ENCODE assay signal across 9 mouse cellular contexts in genomic region chr6:38160102-38160501, GRCm38 (mm10). TPM values are rescaled to one million over a fixed set of nuclear protein-coding genes. Genes with fewer than 3 reads are reported as not detected.
DNase-seq lines count a peak whose midpoint lies in the region; ATAC-seq and TF ChIP-seq lines count a peak whose summit lies in the region.
"Had no signal": no experiment of that assay in that cellular context is flagged by ENCODE, and none has a peak within 500 bp of the region (broad histone marks: within the 10 kb centered on the region; RNA-seq: fewer than 3 reads in every experiment).

No protein-coding gene starts in this region.

- in situ Hi-C loops in ES-E14 (cut with MboI; ENCODE audit: low sequenced_read_pairs in 2 of 2, unreplicated experiment in 2 of 2), result no loop called here

- no peaks in the 10 kb centered on the region for H3K36me3 ChIP-seq in ES-E14 (ENCODE audit: control insufficient read depth, insufficient read depth, low read length, poor library complexity, severe bottlenecking)
- H3K36me3 ChIP-seq in forebrain, embryonic 13.5 days (ENCODE audit: poor library complexity, severe bottlenecking), result peaks cover 43% of the 10 kb centered on the region
- H3K36me3 ChIP-seq in hindbrain, embryonic 10.5 days, result peaks cover 45% of the 10 kb centered on the region
- 0 out of 2 replicates have a peak, but pooled peaks cover 3% of the 10 kb centered on the region for H3K36me3 ChIP-seq in lung, embryonic 15.5 days

- peak; percentile 97 for TF ChIP-seq CTCF in layer of hippocampus, adult 2 months (conservative IDR thresholded peaks at IDR 0.05)

- H3K9ac ChIP-seq in ES-E14 (ENCODE audit: insufficient read depth, low read depth, low read length, poor library complexity, severe bottlenecking), result no peak overlapping the region
- H3K9ac ChIP-seq in forebrain, embryonic 13.5 days, result no peak overlapping the region
- H3K9ac ChIP-seq in lung, embryonic 15.5 days, result no peak overlapping the region

- WGBS in forebrain, embryonic 13.5 days, result 18% methylated on average over 3 of the region's 3 CpGs
- WGBS in hindbrain, embryonic 10.5 days, result 30% methylated on average over 3 of the region's 3 CpGs
- WGBS in lung, embryonic 15.5 days, result 11% methylated on average over 3 of the region's 3 CpGs

- DNase-seq in ES-E14 (ENCODE audit: low read depth, low spot score), result peak; percentile 70
- DNase-seq in c-Kit-positive CD71-negative TER-119-negative erythroid progenitor cells, embryonic 14.5 days (ENCODE audit: low read depth), result peak; percentile 76
- peak; percentile 81 for DNase-seq in hindbrain, embryonic 10.5 days (ENCODE audit: low spot score)
- DNase-seq in layer of hippocampus, adult 2 months (ENCODE audit: low spot score in 2 of 2), result peak; percentile 86 to 93
- DNase-seq in ovary, postnatal 36 days (ENCODE audit: low spot score), result peak; percentile 60
- peak; percentile 44 to 72 for DNase-seq in thymus, postnatal 10 days (ENCODE audit: low spot score in 2 of 2)

- H3K4me1 ChIP-seq in ES-E14 (ENCODE audit: control insufficient read depth in 2 of 2, insufficient read depth in 2 of 2, low read length in 2 of 2, poor library complexity in 1 of 2), result peaks cover 0 to 14% of the 10 kb centered on the region in 2 experiments; a peak in 1 of 4 replicates
- H3K4me1 ChIP-seq in forebrain, embryonic 13.5 days, result peaks cover 20% of the 10 kb centered on the region
- H3K4me1 ChIP-seq in hindbrain, embryonic 10.5 days (replicated peaks), result peaks cover 61% of the 10 kb centered on the region
- 0 out of 2 replicates have a peak, but pooled peaks cover 4% of the 10 kb centered on the region for H3K4me1 ChIP-seq in lung, embryonic 15.5 days

- H3K27ac ChIP-seq in ES-E14 (ENCODE audit: insufficient read depth, low read depth, low read length, poor library complexity, severe bottlenecking), result no peak overlapping the region
- peak overlapping the region; percentile 75 for H3K27ac ChIP-seq in forebrain, embryonic 13.5 days
- H3K27ac ChIP-seq in hindbrain, embryonic 10.5 days, result peak overlapping the region; percentile 76; the same call in 1 of the 2 replicates
- H3K27ac ChIP-seq in layer of hippocampus, adult 2 months, result peak overlapping the region; percentile 46; the same call in 1 of the 2 replicates
- no peak overlapping the region for H3K27ac ChIP-seq in lung, embryonic 15.5 days
- H3K27ac ChIP-seq: macrophage had no signal

- ATAC-seq in forebrain, embryonic 13.5 days, result peak; percentile 76
- peak; percentile 56; the same call in 1 of the 2 replicates for ATAC-seq in lung, embryonic 15.5 days (ENCODE audit: borderline replicate concordance, extremely low read depth, low FRiP score, low TSS enrichment)

- no peaks in the 10 kb centered on the region for H3K9me3 ChIP-seq in ES-E14 (ENCODE audit: control insufficient read depth, insufficient read depth, low read depth, low read length)
- H3K9me3 ChIP-seq in forebrain, embryonic 13.5 days (replicated peaks), result no peaks in the 10 kb centered on the region
- no peaks in the 10 kb centered on the region for H3K9me3 ChIP-seq in hindbrain, embryonic 10.5 days
- no peaks in the 10 kb centered on the region for H3K9me3 ChIP-seq in lung, embryonic 15.5 days

- no peak overlapping the region for H3K4me3 ChIP-seq in ES-E14 (ENCODE audit: insufficient read depth in 1 of 2, low read depth in 1 of 2, low read length in 2 of 2, poor library complexity in 1 of 2, severe bottlenecking in 1 of 2)
- H3K4me3 ChIP-seq in forebrain, embryonic 13.5 days, result no peak overlapping the region
- H3K4me3 ChIP-seq in hindbrain, embryonic 10.5 days, result no peak overlapping the region
- no peak overlapping the region for H3K4me3 ChIP-seq in layer of hippocampus, adult 2 months
- H3K4me3 ChIP-seq in lung, embryonic 15.5 days, result no peak overlapping the region

- no peak overlapping the region for H3K4me2 ChIP-seq in forebrain, embryonic 13.5 days
- H3K4me2 ChIP-seq in lung, embryonic 15.5 days, result no peak overlapping the region

- H3K27me3 ChIP-seq in forebrain, embryonic 13.5 days, result no peaks in the 10 kb centered on the region
- no peaks in the 10 kb centered on the region for H3K27me3 ChIP-seq in hindbrain, embryonic 10.5 days (ENCODE audit: insufficient read depth, poor library complexity, severe bottlenecking)
- no peaks in the 10 kb centered on the region for H3K27me3 ChIP-seq in lung, embryonic 15.5 days

TF ChIP-seq in ES-E14, 5 proteins besides CTCF, POLR2A, EP300 and RAD21:
- TF ChIP-seq ZC3H11A (IDR thresholded peaks at IDR 0.05; ENCODE audit: borderline replicate concordance, low read depth, low read length) (peak; percentile 71; the same call in 1 of the 2 replicates), HCFC1 (IDR thresholded peaks at IDR 0.05; ENCODE audit: borderline replicate concordance, insufficient read depth, low read length) (no peak), MAFK (IDR thresholded peaks at IDR 0.05; ENCODE audit: insufficient read depth, low read depth, low read length) (no peak)
TF ChIP-seq in ES-E14: peak in this region for 1.

RNA-seq across cellular contexts. Expression of gene Atp6v0a4, which starts 35.7 kb away (rescaled TPM):
- total RNA-seq in ES-E14 (2012; rRNA removed), result 2.7 and 6.3 TPM in 2 replicates
- 0.15 TPM in 1 of 2 replicates, not detected in the other for polyA plus RNA-seq in forebrain, embryonic 13.5 days (2015; fragmentation: Nextera tagmentation; extraction: Ambion mirVana)
- polyA plus RNA-seq in hindbrain, embryonic 10.5 days (2016; fragmentation: Nextera tagmentation; extraction: Ambion mirVana), result not detected in 2 replicates
- 1 to 10 TPM; 1.1 to 1.3 TPM for total RNA-seq in layer of hippocampus, adult 2 months (2021)
- polyA plus RNA-seq in lung, embryonic 15.5 days (2015; fragmentation: Nextera tagmentation; extraction: Ambion mirVana), result 3.2 and 5.9 TPM in 2 replicates
- polyA plus RNA-seq: macrophage had no signal

RNA-seq across cellular contexts. Expression of gene Tmem213, which starts 51.0 kb away (rescaled TPM):
- total RNA-seq in ES-E14 (2012; rRNA removed), result 1.0 TPM in 1 of 2 replicates, not detected in the other
- not detected in 2 replicates for polyA plus RNA-seq in forebrain, embryonic 13.5 days (2015; fragmentation: Nextera tagmentation; extraction: Ambion mirVana)
- not detected in 2 replicates for polyA plus RNA-seq in hindbrain, embryonic 10.5 days (2016; fragmentation: Nextera tagmentation; extraction: Ambion mirVana)
- not detected for total RNA-seq in layer of hippocampus, adult 2 months (2021)
- 49.7 and 58.9 TPM in 2 replicates for polyA plus RNA-seq in lung, embryonic 15.5 days (2015; fragmentation: Nextera tagmentation; extraction: Ambion mirVana)
- polyA plus RNA-seq: macrophage had no signal

Comparison
In these comparisons a context has a peak if more than half of its experiments do, and no peak if none do; other contexts are left out.
1. H3K27ac ChIP-seq: peak in forebrain, embryonic 13.5 days (single experiment), hindbrain, embryonic 10.5 days (single experiment) and layer of hippocampus, adult 2 months (single experiment); none in ES-E14 (single experiment) and lung, embryonic 15.5 days (single experiment).
2. RNA of gene Tmem213, which starts 51.0 kb away (polyA plus RNA-seq): 49.7 to 58.9 TPM in lung, embryonic 15.5 days; not detected in forebrain, embryonic 13.5 days and not detected in hindbrain, embryonic 10.5 days; every median in the first group is over 10 times any median in the second.
3. Peak in every context shown above with its lines, with median percentiles within 50 percentile points of each other: DNase-seq.